Mouse (Mus musculus) C2C12 (cell line): Measurements from ENCODE around the gene Exd2.

Source experiments
- CEBPB ChIP-seq: IDR thresholded peaks from one replicate; pipeline ENCODE4 v1.6.1; 2011; ENCODE audit warnings: low read depth, mild to moderate bottlenecking, control low read depth, moderate library complexity
- CTCF ChIP-seq: IDR thresholded peaks from one replicate; pipeline ENCODE4 v1.5.1; 2011; ENCODE audit not compliant: control insufficient read depth, insufficient read depth, insufficient read length
- FOSL1 ChIP-seq: IDR thresholded peaks from one replicate; pipeline ENCODE4 v1.8.0; 2011; ENCODE audit warnings: mild to moderate bottlenecking, low read length; ENCODE audit not compliant: poor library complexity, insufficient read depth, severe bottlenecking
- MAX ChIP-seq: IDR thresholded peaks from one replicate; pipeline ENCODE4 v1.6.1; 2011; ENCODE audit warnings: mild to moderate bottlenecking, control low read depth
- MYOD1 ChIP-seq: IDR thresholded peaks from one replicate; pipeline ENCODE4 v1.6.1; 2011; ENCODE audit warnings: low read depth; ENCODE audit not compliant: control insufficient read depth, insufficient read length
- MYOG ChIP-seq: IDR thresholded peaks from one replicate; pipeline ENCODE4 v1.6.1; 2011; ENCODE audit not compliant: control insufficient read depth, insufficient read length; ENCODE audit errors: extremely low read depth
- USF1 ChIP-seq: IDR thresholded peaks from one replicate; pipeline ENCODE4 v1.6.1; 2011; ENCODE audit warnings: low read depth, mild to moderate bottlenecking, control low read depth, moderate library complexity

GRCm38 (mm10) chr12:80500506-80500905 lies 37.6 kb downstream of the Exd2 start:
- TF ChIP-seq CTCF (no peak), CEBPB (no peak), MYOD1 (no peak), MYOG (no peak), USF1 (no peak), FOSL1 (no peak), MAX (no peak)
